Mouse (Mus musculus): ENCODE data around the gene E2f6. TPM values are rescaled to one million over a fixed set of nuclear protein-coding genes. Genes with fewer than 3 reads are reported as not detected.
A peak's percentile ranks its signal among the peaks of the same experiment; 100 is the strongest.

E2f6 gene
- polyA plus RNA-seq, 1 experiment, result 30.8 TPM

DNA sequence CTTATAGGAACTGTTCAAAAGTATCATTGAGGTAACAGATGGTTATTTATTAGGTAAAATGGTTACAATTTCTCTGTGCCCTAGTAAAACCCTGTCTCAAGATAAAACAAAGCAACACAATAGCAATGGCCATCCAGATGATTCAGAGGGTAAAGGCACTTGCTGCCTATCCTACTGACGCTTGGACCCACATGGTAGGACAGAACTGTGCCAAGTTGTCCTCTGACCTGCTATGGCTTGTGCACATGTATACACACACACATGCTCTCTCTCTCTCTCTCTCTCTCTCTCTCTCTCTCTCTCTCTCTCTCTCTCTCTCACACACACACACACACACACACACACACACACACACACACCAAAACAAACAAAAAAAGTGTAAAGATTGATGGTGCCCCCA lies 21.6 kb upstream of the E2f6 start:
- Histone ChIP-seq H3K4me3 (ENCODE audit: insufficient read depth, low read depth, low read length) (no peak overlapping the region), H3K4me1 (ENCODE audit: control insufficient read depth, insufficient read depth, insufficient read length, low read length) (no peaks in the 10 kb centered on the region; the same call in 1 of the 2 replicates), H3K27ac (replicated peaks; ENCODE audit: low read depth, low read length) (no peak overlapping the region)

DNA sequence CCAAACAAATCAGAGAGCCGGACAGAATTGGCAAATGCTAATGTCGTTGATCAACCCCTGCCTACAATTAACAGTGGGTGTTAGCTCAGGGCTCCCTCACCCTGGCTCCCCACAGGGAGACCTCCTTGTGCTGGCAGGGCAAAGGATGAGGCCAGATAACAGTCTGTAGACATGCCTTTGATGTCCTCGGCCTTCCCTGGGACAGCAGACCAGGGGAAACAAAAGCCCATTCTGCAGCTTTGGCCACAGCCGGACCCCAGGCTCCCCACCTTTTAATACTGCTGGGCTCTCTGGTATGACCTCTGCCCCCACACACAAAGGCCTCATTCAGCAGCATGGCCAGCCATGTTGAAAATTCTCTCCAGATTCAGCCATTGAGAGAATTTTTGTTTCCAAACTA lies 21.0 kb upstream of the E2f6 start:
- Histone ChIP-seq H3K27ac (replicated peaks; ENCODE audit: low read depth, low read length) (no peak overlapping the region), H3K4me1 (ENCODE audit: control insufficient read depth, insufficient read depth, insufficient read length, low read length) (no peaks in the 10 kb centered on the region; the same call in 1 of the 2 replicates), H3K4me3 (ENCODE audit: insufficient read depth, low read depth, low read length) (no peak overlapping the region)

DNA sequence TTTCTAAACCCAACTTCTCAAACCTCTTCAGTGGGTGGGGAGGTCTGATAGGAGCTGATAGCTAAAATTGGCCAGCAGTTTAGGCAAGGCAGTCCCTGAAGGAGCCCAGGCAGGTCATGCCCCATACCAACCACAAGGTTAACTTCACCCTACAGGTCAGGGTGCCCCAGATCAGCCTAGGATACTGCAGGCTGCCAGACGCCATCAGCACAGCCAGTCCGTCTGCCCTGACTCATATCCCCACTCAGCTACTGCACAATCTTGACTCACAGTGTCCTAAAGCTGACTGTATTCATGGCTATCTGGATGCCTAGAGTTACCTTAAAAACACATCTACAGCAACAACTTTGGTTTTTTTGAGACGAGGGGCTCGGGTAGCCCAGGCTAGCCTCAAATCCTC lies 20.3 kb upstream of the E2f6 start:
- H3K4me1 ChIP-seq (ENCODE audit: control insufficient read depth, insufficient read depth, insufficient read length, low read length), result no peaks in the 10 kb centered on the region; the same call in 1 of the 2 replicates
- H3K27ac ChIP-seq (replicated peaks; ENCODE audit: low read depth, low read length), result no peak overlapping the region

DNA sequence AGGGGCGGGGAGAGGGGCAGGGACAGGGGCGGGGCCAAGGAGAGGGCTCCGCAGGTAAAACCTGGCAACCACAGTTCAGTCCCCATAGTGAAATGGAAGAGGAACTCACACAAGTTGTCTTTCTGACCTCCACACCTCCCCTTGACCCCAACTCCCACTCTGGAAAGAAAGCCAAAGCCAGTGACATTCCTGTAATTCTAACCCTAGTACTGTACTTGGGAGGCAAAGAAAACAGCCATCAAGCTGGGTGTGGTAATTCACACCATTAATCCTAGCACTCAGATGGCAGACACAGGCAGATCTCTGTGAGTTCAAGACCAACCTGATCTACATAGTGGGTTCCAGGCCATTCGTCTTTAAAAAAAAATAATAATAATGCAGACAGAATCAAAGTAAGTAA lies 17.4 kb upstream of the E2f6 start:
- no peak overlapping the region for H3K27ac ChIP-seq (replicated peaks; ENCODE audit: low read depth, low read length)
- no peak overlapping the region for H3K4me3 ChIP-seq (ENCODE audit: insufficient read depth, low read depth, low read length)
- H3K4me1 ChIP-seq (ENCODE audit: control insufficient read depth, insufficient read depth, insufficient read length, low read length), result no peaks in the 10 kb centered on the region; the same call in 1 of the 2 replicates

More for the DNA sequence above, 20.3 kb upstream of the E2f6 start:
- H3K4me3 ChIP-seq (ENCODE audit: insufficient read depth, low read depth, low read length), result no peak overlapping the region

DNA sequence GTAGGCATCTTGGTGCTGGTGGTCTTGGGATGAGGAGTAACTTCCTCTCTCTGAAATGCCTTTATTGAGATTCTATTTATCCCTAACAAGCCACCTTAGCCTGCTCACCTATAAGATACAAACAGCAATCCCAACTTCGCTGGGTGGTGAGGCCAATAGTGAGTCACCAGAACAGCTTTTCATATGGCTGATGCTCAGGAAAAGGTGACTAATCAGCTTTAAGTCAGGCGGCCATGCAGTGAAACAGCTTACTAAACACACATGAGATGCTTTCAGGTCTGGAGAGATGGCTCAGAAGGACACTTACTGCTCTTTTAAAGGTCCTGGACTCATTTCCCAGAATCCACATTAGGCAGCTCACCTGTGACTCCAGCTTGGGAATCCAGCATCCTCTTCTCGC lies 15.0 kb upstream of the E2f6 start:
- no peaks in the 10 kb centered on the region; the same call in 1 of the 2 replicates for H3K4me1 ChIP-seq (ENCODE audit: control insufficient read depth, insufficient read depth, insufficient read length, low read length)
- no peak overlapping the region for H3K27ac ChIP-seq (replicated peaks; ENCODE audit: low read depth, low read length)
- H3K4me3 ChIP-seq (ENCODE audit: insufficient read depth, low read depth, low read length), result no peak overlapping the region

DNA sequence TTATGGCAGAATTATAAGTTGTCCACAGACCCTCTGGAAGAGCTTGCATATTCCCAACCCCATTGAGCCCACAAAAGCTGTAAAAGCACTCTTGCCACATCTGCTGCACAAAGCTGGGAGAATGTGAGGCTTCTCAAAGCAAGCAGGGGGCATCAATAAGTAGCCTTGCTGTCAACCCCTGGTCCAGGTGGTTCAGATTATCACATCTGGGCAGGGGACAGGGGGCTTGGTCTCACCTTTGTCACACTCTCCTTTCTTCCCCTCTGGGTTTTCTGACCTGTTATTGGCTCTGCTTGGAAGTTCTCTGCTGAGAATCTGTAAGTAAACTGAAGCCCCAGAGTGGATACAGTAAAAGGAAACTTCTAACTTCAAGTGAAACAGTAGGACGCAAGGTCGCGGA lies 11.9 kb upstream of the E2f6 start:
- Histone ChIP-seq H3K27ac (replicated peaks; ENCODE audit: low read depth, low read length) (no peak overlapping the region), H3K4me3 (ENCODE audit: insufficient read depth, low read depth, low read length) (no peak overlapping the region), H3K4me1 (ENCODE audit: control insufficient read depth, insufficient read depth, insufficient read length, low read length) (no peaks in the 10 kb centered on the region)

DNA sequence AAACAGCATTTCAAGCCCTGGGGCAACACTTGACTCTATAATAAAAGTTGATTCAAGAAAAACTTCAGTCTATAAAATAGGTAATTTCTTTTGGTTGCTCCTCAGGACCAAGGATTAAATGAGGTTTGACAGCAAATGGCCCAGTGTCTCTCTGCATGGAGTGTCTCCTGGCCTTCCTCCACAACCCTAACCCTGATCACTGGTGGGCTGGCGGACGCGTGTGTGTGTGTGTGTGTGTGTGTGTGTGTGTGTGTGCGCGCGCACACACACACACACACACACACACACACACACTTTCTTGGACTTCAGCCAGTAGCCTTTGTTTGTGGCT lies 10.9 kb upstream of the E2f6 start:
- no peaks in the 10 kb centered on the region for H3K4me1 ChIP-seq (ENCODE audit: control insufficient read depth, insufficient read depth, insufficient read length, low read length)
- H3K27ac ChIP-seq (replicated peaks; ENCODE audit: low read depth, low read length), result no peak overlapping the region
- H3K4me3 ChIP-seq (ENCODE audit: insufficient read depth, low read depth, low read length), result no peak overlapping the region

DNA sequence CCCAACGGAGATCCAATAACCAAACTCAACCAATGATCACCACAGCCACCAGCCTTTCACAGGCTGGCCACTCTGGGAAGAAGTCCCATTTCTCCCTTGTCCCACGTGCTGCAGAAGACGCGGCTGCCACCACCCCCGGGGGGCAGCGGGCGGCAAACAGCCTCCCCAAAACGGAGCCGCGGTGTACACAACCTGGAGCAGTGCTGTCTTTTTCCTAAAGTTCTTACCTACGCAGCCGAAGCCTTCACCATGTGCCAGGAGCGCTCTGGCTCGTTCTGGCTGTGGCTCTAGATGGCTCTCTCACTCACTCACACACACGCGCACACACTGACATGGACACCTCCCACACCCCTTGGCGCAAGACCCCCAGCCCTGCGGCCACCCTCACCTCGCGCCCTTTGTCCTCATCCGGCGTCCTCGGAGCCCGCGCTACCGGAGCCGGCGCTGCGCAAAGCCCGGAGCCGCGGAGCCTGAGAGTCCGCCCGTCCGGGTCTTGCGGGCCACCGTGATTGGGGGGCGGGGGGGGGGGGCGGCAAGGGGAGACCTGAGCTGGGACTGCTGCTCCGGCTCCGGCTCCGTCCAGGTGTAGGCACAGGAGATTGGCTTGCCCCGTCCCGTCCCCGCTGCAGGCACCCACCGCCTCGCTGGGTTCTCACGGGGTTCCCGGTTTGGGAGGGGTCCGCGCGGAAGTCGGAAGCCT lies 10.4 kb upstream of the E2f6 start, which contains the start of gene Greb1:
Gene Greb1 (minus strand): TSS at position 628 of the 700 bp plus-strand sequence.
- H3K4me3 ChIP-seq (ENCODE audit: insufficient read depth, low read depth, low read length), result peak within 1 kb of the TSS; percentile 48
- H3K27ac ChIP-seq (replicated peaks; ENCODE audit: low read depth, low read length), result no peak within 1 kb of the TSS
- no peaks in the 10 kb centered on the region for H3K4me1 ChIP-seq (ENCODE audit: control insufficient read depth, insufficient read depth, insufficient read length, low read length)

DNA sequence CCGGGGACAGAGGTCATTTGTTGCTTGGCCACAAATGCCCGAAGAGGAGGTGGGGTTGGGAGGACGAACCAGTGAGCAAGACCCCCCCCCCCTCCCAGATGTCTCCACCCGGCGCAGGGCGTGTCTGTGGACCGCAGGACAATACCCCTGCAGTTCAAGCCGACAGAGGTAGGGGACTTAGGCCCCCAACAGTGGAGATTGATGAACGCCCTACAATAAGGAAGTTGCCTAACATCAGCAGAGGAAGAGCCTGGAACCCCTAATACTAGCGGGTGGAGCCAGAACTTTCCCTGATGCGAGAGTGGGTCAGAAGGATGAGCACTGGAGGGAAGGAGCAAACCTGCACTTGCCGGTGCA lies 9.8 kb upstream of the E2f6 start:
- H3K4me3 ChIP-seq (ENCODE audit: insufficient read depth, low read depth, low read length), result peak overlapping the region; percentile 48

DNA sequence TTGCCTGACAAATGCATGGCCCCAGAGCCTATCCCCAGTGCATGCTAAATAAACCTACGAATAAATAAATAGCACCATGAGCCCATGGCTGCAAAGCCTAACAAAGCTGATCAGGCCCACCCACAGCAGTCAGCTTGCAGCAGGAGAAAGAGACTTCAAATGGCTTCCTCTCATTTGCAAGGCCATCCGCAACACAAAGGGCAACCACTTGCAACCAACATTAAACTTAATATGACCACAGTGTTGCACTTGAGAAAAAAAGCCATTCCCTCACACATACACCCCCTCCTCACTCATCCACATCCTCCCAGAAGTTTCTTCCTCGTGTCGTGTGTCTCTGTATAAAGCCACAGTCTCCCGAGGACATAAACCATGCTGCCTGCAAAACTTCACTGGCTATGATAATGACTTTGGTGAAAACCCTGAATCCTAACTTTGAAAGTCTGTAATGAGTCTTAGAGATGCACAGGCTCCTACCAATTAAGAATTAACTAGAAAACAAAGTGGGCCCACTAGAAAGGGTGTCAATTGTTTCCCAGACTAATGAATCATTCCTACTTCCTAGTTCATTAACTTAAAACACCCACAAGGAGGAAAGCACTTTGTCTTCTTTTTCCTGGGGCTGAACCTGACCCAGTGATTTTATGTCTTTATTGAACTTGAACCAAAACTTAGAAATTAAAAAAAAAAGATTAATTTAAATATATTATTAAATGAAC lies 7.4 kb upstream of the E2f6 start:
- H3K4me3 ChIP-seq (ENCODE audit: insufficient read depth, low read depth, low read length), result no peak overlapping the region
- H3K4me1 ChIP-seq (ENCODE audit: control insufficient read depth, insufficient read depth, insufficient read length, low read length), result no peaks in the 10 kb centered on the region
- no peak overlapping the region for H3K27ac ChIP-seq (replicated peaks; ENCODE audit: low read depth, low read length)

More for the DNA sequence above, 9.8 kb upstream of the E2f6 start:
- Histone ChIP-seq H3K27ac (replicated peaks; ENCODE audit: low read depth, low read length) (no peak overlapping the region), H3K4me1 (ENCODE audit: control insufficient read depth, insufficient read depth, insufficient read length, low read length) (no peaks in the 10 kb centered on the region)

DNA sequence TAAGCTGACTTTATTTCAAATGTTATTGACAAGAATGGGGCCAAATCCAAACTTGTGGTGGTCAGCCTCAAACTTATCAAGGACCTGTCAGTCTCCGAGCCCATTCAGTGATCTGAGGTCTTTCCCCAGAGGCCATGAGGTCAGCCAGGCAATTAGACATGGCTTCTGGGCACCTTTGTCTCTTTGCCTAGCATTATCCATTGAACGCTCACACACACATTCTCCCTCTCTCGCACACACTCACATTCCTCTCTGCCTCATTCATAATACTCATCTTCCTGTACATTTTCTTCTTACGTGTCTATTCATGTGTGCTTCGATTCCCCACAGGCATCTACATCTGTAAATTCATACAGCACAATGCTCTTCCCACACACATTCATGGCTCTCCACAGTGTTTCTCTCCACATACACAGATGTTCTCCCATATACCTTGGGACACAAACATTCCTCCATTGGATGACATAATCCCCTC lies 6.8 kb upstream of the E2f6 start:
- H3K27ac ChIP-seq (replicated peaks; ENCODE audit: low read depth, low read length), result no peak overlapping the region
- no peaks in the 10 kb centered on the region for H3K4me1 ChIP-seq (ENCODE audit: control insufficient read depth, insufficient read depth, insufficient read length, low read length)
- H3K4me3 ChIP-seq (ENCODE audit: insufficient read depth, low read depth, low read length), result no peak overlapping the region

DNA sequence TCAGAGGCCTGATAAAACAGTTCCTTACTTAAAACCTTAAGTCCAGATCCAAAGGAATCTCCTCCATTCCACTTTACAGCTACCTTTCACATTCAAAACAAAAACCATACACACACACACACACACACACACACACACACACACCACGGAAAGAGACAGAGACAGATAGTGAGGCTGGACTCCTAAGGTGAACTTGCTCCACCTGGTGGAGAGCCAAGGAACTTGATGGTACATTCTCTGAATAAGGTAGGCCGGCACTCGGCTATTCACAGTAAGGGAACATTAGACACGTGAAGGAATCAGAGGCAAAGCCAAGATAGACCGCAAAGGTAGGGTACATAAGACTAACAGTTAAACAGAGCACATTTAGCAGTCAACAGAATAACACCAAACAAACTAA lies 5.3 kb upstream of the E2f6 start:
- Histone ChIP-seq H3K27ac (replicated peaks; ENCODE audit: low read depth, low read length) (no peak overlapping the region), H3K4me3 (ENCODE audit: insufficient read depth, low read depth, low read length) (no peak overlapping the region), H3K4me1 (ENCODE audit: control insufficient read depth, insufficient read depth, insufficient read length, low read length) (no peaks in the 10 kb centered on the region)

DNA sequence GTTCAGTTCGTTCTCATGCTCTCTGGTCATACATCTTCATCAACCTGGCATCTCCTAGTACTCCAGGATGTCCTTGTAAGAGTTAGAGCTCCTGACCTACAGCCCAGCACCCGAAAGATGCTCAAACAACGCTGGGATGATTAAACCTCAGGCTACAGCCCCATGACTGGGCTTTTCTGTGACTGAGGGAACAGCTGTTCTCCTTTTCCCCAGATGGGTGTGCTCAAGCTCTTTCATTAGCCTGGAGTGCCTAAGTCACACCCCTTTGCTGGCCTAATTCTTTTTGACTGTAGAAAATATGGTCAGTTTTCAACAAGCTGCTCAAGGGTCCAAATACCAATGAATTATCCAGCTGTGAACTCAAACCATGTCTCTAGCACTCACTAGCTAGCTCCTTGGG lies 2.7 kb upstream of the E2f6 start:
- H3K4me3 ChIP-seq (ENCODE audit: insufficient read depth, low read depth, low read length), result no peak overlapping the region
- H3K4me1 ChIP-seq (ENCODE audit: control insufficient read depth, insufficient read depth, insufficient read length, low read length), result 0 out of 2 replicates have a peak, but pooled peaks cover 5% of the 10 kb centered on the region
- H3K27ac ChIP-seq (replicated peaks; ENCODE audit: low read depth, low read length), result no peak overlapping the region

DNA sequence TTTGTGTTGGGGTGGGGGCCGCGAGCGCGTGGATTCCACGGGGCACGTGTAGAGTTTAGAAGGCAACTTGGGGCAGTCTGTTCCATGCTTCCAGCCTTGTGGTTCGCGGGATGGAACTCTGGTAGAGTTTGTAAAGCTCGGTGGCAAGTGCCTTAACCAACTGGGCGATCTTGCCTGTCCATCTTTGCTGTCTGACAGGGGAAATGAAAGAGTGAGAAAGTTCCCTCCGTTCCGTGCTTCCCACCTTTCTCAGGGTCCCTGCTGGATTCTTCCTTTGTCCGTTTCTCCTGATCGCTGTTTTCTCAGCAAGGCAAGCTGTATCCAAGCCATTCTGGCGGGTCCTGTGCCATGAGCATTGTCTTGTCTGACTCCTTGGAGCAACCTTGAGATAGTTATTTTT lies 714 bp downstream of the E2f6 start:
- Histone ChIP-seq H3K27ac (replicated peaks; ENCODE audit: low read depth, low read length) (peak overlapping the region; percentile 82), H3K4me3 (ENCODE audit: insufficient read depth, low read depth, low read length) (peak overlapping the region; percentile 98), H3K4me1 (ENCODE audit: control insufficient read depth, insufficient read depth, insufficient read length, low read length) (0 out of 2 replicates have a peak, but pooled peaks cover 5% of the 10 kb centered on the region)

DNA sequence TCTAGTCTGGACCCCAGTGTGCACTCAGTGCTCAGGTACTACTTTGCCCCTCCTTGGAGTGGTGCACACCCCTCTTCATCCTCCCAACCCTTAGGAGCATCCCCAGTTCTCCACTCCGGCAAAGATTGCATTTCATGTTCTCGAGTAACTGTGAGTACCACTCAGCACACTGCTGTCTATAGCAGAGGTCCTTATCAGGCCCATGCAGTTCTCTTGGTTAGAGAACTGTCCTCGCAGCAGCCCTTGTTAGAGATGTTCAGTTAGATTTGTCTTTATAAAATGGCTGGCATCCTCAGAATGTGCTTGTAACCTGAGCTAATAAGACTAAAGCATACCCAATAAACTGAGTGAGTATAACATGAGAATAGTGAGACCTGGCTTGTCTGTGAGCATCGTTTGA lies 6.4 kb downstream of the E2f6 start:
- Histone ChIP-seq H3K4me3 (ENCODE audit: insufficient read depth, low read depth, low read length) (no peak overlapping the region), H3K4me1 (ENCODE audit: control insufficient read depth, insufficient read depth, insufficient read length, low read length) (no peaks in the 10 kb centered on the region)

DNA sequence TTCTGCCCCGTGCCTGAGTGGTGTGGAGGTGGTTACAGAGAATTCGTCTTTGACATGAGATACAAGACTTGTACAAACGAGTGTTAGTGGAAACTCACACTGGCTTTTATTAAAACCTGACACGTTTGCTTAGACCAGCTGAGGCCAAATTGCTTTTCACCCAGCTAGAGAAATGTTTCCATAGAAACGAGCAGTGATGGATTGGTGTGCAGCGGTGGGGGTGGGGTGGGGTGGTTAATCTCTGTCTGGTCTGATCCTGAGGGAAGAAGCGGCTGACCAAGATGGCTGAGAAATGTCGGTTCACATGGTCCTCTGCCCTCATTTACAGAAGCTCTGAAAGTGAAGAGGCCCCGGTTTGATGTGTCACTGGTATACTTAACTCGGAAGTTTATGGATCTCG lies 7.8 kb downstream of the E2f6 start:
- H3K4me3 ChIP-seq (ENCODE audit: insufficient read depth, low read depth, low read length), result no peak overlapping the region
- no peak overlapping the region for H3K27ac ChIP-seq (replicated peaks; ENCODE audit: low read depth, low read length)
- no peaks in the 10 kb centered on the region for H3K4me1 ChIP-seq (ENCODE audit: control insufficient read depth, insufficient read depth, insufficient read length, low read length)

More for the DNA sequence above, 6.4 kb downstream of the E2f6 start:
- no peak overlapping the region for H3K27ac ChIP-seq (replicated peaks; ENCODE audit: low read depth, low read length)

Measured in brown adipose tissue, adult 24 weeks (tissue).